Mouse (Mus musculus) C2C12 (cell line): ENCODE data around the gene Map3k21. TPM values are rescaled to one million over a fixed set of nuclear protein-coding genes. Genes with fewer than 3 reads are reported as not detected.

Experiments used
- H3K27me3 ChIP-seq: one replicate; pipeline ENCODE4 v1.6.1; 2011; ENCODE audit not compliant: control insufficient read depth, insufficient read depth, insufficient read length
- H3K36me3 ChIP-seq: one replicate; pipeline ENCODE4 v1.6.1; 2011; ENCODE audit not compliant: control insufficient read depth, insufficient read depth
- H3K4me3 ChIP-seq: one replicate; pipeline ENCODE4 v1.5.1; 2011; ENCODE audit warnings: mild to moderate bottlenecking, control low read depth; ENCODE audit not compliant: poor library complexity, insufficient read depth, severe bottlenecking
- H3K79me2 ChIP-seq: one replicate; pipeline ENCODE4 v1.6.1; 2011; ENCODE audit not compliant: control insufficient read depth, insufficient read depth
- H3K79me3 ChIP-seq: one replicate; pipeline ENCODE4 v1.6.1; 2011; ENCODE audit warnings: low read depth, control low read depth
- H3ac ChIP-seq: one replicate; pipeline ENCODE3; 2011; ENCODE audit warnings: low read depth; ENCODE audit not compliant: control insufficient read depth, insufficient read length
- CEBPB ChIP-seq: IDR thresholded peaks from one replicate; pipeline ENCODE4 v1.6.1; 2011; ENCODE audit warnings: low read depth, mild to moderate bottlenecking, control low read depth, moderate library complexity
- CTCF ChIP-seq: IDR thresholded peaks from one replicate; pipeline ENCODE4 v1.5.1; 2011; ENCODE audit not compliant: control insufficient read depth, insufficient read depth, insufficient read length
- FOSL1 ChIP-seq: IDR thresholded peaks from one replicate; pipeline ENCODE4 v1.8.0; 2011; ENCODE audit warnings: mild to moderate bottlenecking, low read length; ENCODE audit not compliant: poor library complexity, insufficient read depth, severe bottlenecking
- MAX ChIP-seq: IDR thresholded peaks from one replicate; pipeline ENCODE4 v1.6.1; 2011; ENCODE audit warnings: mild to moderate bottlenecking, control low read depth
- MYOD1 ChIP-seq: IDR thresholded peaks from one replicate; pipeline ENCODE4 v1.6.1; 2011; ENCODE audit warnings: low read depth; ENCODE audit not compliant: control insufficient read depth, insufficient read length
- MYOG ChIP-seq: IDR thresholded peaks from one replicate; pipeline ENCODE4 v1.6.1; 2011; ENCODE audit not compliant: control insufficient read depth, insufficient read length; ENCODE audit errors: extremely low read depth
- USF1 ChIP-seq: IDR thresholded peaks from one replicate; pipeline ENCODE4 v1.6.1; 2011; ENCODE audit warnings: low read depth, mild to moderate bottlenecking, control low read depth, moderate library complexity
- polyA plus RNA-seq: library from polyadenylated mRNA; unstranded; fragments of >200 nt; fragmentation: generic; extraction: Trizol; gene quantifications from one replicate; pipeline ENCODE4 v1.2.1, GENCODE M21; 2012; ENCODE audit warnings: missing spikeins

Map3k21 gene
- polyA plus RNA-seq, 1 experiment: not detected

DNA sequence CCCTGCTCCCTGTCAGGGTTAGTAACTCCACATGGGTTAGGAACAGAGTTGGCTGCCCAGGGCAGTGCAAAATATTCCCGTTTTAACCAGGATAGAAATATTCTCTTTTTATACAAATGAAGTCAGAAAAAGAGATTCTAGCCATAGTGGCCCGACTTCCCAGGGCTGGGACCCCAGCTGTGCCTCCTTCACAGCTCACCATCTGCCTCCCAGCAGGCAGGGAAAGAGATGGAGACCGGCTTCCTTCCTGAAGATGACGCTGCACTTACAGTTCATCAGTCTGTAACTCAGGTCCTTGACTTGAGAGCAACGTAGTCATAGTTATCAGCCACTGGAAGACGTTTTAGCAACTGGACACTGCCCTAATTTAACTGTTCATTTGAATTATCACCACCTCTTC lies 70.6 kb downstream of the Map3k21 start:
- Histone ChIP-seq H3K79me2 (no peaks in the 10 kb centered on the region), H3K27me3 (no peaks in the 10 kb centered on the region), H3K4me3 (no peak overlapping the region), H3K79me3 (no peaks in the 10 kb centered on the region), H3ac (no peak overlapping the region), H3K36me3 (no peaks in the 10 kb centered on the region)
- no peak for TF ChIP-seq USF1
- no peak for TF ChIP-seq FOSL1
- no peak for TF ChIP-seq CEBPB
- TF ChIP-seq MAX: no peak
- no peak for TF ChIP-seq MYOD1
- TF ChIP-seq CTCF: no peak
- no peak for TF ChIP-seq MYOG

DNA sequence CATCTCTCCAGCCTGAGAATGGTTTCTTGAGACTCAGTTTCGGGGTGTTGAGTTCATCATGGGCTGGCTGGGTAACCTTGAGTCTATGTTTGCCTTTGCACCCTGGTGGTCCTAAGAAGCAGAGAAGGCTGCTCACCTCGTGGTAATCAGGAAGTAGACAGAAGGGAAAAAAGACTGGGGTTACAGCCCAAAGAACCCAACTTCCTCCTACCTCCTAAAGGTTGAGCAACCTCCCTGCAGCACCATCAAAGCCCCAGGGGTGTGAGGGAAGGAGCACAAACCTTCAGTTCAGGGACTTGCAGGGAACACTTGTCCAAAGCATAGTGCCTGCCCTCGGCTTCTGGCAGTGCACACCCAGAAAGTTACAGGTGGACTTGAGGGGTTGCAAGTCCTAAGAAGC lies 73.3 kb downstream of the Map3k21 start:
- Histone ChIP-seq H3K27me3 (no peaks in the 10 kb centered on the region), H3K79me3 (no peaks in the 10 kb centered on the region), H3K36me3 (no peaks in the 10 kb centered on the region), H3K79me2 (no peaks in the 10 kb centered on the region), H3ac (no peak overlapping the region), H3K4me3 (no peak overlapping the region)
- no peak for TF ChIP-seq MYOG
- no peak for TF ChIP-seq MAX
- TF ChIP-seq MYOD1: no peak
- TF ChIP-seq CEBPB: no peak
- TF ChIP-seq FOSL1: no peak
- TF ChIP-seq CTCF: no peak
- no peak for TF ChIP-seq USF1

DNA sequence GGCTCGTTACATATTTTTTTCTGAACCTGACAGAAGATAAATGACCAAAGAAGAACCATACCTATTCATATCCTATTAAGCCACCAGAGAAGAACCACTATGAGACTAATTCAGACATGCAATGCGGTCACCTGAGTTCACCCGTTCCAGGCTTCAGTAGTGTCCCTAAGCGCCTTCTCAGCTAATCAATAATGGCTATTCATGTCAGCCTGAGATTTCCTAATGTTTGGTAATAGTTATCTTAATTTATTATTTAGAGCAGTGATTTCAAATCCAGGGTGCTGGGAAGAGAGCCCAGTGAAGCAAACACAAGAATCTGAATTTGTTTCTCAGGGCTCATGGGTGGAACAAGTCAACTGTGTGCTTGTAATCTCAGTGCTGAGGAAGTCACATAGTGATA lies 73.9 kb downstream of the Map3k21 start:
- TF ChIP-seq MAX: no peak
- TF ChIP-seq MYOD1: no peak
- TF ChIP-seq CEBPB: no peak
- no peak for TF ChIP-seq USF1
- TF ChIP-seq CTCF: no peak
- TF ChIP-seq MYOG: no peak
- no peak for TF ChIP-seq FOSL1
- Histone ChIP-seq H3K36me3 (no peaks in the 10 kb centered on the region), H3K4me3 (no peak overlapping the region), H3K79me3 (no peaks in the 10 kb centered on the region), H3K27me3 (no peaks in the 10 kb centered on the region), H3K79me2 (no peaks in the 10 kb centered on the region), H3ac (no peak overlapping the region)

DNA sequence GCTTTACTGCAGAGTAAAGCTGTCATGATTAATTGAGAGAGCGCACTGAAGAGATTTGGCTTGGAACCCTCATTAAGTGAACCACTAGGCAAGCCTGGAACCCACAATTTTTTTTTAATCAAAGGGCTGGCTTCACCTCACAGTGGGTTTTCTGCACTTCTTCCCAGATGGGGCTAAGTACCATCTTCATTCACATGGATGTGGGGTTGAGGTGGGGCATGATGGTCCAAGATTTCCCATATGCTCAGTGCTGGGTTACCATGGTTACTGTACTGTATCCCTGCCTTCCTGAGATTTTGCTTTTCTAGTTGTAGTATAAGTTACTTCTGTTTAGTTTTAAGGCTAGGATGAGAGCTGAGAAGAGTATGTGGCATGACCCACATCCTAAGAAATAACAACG lies 75.1 kb downstream of the Map3k21 start:
- TF ChIP-seq FOSL1 (no peak), CEBPB (no peak), CTCF (no peak), MYOG (no peak), USF1 (no peak), MYOD1 (no peak), MAX (no peak)

DNA sequence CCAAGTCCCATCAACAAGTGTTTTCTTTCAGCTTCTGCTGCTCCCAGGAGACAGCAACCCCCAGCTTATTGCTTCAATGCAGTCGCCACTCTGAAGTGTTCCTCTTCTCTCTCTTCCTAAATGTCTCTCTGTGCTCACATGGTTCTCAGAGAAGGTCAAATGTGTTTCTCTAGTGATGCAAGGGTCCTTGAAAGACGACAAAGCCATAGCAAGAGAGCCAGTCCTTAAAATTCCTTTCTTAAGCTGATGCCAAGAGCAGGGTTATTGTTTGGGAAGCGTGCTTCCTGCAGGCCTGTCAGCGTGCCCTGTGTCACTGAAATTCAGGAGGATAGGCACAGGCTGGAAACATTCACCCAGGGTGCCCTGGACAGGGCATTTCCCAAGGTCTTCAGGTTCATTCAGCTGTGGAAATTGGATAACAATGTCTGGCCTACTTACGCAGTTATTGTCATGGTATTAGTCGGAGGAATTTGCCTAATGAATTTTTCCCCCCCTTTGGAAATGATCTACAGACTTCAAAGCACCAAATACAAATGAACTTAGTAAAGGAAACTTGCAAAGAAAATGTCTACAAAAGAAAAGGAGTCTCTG lies 76.8 kb downstream of the Map3k21 start:
- Histone ChIP-seq H3K4me3 (no peak overlapping the region), H3K79me3 (no peaks in the 10 kb centered on the region), H3ac (no peak overlapping the region), H3K36me3 (no peaks in the 10 kb centered on the region), H3K27me3 (peaks cover 4% of the 10 kb centered on the region), H3K79me2 (no peaks in the 10 kb centered on the region)
- TF ChIP-seq FOSL1: no peak
- TF ChIP-seq USF1: no peak
- no peak for TF ChIP-seq CTCF
- no peak for TF ChIP-seq MAX
- TF ChIP-seq MYOD1: no peak
- no peak for TF ChIP-seq CEBPB
- no peak for TF ChIP-seq MYOG

More for the DNA sequence above, 75.1 kb downstream of the Map3k21 start:
- Histone ChIP-seq H3K4me3 (no peak overlapping the region), H3ac (no peak overlapping the region), H3K27me3 (peaks cover 4% of the 10 kb centered on the region), H3K79me3 (no peaks in the 10 kb centered on the region), H3K79me2 (no peaks in the 10 kb centered on the region), H3K36me3 (no peaks in the 10 kb centered on the region)

DNA sequence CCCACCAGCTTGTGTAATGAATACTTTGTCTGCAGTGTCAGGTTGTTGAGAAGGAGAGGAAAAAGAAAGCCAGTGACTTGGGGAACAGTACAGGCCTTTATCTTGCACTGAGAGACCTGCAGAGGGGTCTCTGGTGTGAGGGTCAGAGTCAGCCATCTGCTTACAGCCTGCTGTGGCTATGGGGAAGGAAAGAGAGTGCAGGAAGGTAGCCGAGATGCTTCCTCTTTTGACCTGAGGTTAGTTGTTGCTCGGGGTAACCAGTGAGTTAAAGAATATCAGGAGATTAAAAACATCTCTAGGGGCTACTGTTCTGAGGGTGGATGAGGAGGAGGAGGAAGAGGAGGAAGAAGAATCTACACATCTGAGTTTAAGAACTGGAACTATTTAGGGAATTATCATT lies 77.7 kb downstream of the Map3k21 start:
- no peaks in the 10 kb centered on the region for H3K79me3 ChIP-seq
- H3K36me3 ChIP-seq: no peaks in the 10 kb centered on the region
- TF ChIP-seq CEBPB (no peak), USF1 (no peak), MYOD1 (no peak), CTCF (no peak), MYOG (no peak), MAX (no peak), FOSL1 (no peak)
- no peaks in the 10 kb centered on the region for H3K79me2 ChIP-seq
- H3ac ChIP-seq: no peak overlapping the region
- peaks cover 13% of the 10 kb centered on the region for H3K27me3 ChIP-seq
- no peak overlapping the region for H3K4me3 ChIP-seq
